Mouse (Mus musculus) embryonic facial prominence, embryonic 10.5 days (tissue): ENCODE measurements around the gene Jakmip3. TPM values are rescaled to one million over a fixed set of nuclear protein-coding genes. Genes with fewer than 3 reads are reported as not detected.

ENCODE experiments used
- DNase-seq: peaks from one replicate; pipeline ENCODE4 v3.0.0-alpha.2; 2017; ENCODE audit warnings: low spot score
- H3K27ac ChIP-seq: fragments of 300-500 bp; sonication (generic); replicated peaks from 2 replicates; pipeline ENCODE4 v1.5.1; 2016; ENCODE audit warnings: mild to moderate bottlenecking
- H3K27me3 ChIP-seq: fragments of 300-500 bp; sonication (generic); replicated peaks from 2 replicates; pipeline ENCODE4 v1.6.1; 2016; ENCODE audit warnings: low read depth, mild to moderate bottlenecking; ENCODE audit not compliant: poor library complexity, severe bottlenecking
- H3K36me3 ChIP-seq: fragments of 300-500 bp; sonication (generic); replicated peaks from 2 replicates; pipeline ENCODE4 v1.6.1; 2016; ENCODE audit warnings: mild to moderate bottlenecking, moderate library complexity
- H3K4me1 ChIP-seq: fragments of 300-500 bp; sonication (generic); 2 replicates; pipeline ENCODE4 v1.6.1; 2016
- H3K4me3 ChIP-seq: fragments of 300-500 bp; sonication (generic); 2 replicates; pipeline ENCODE4 v1.5.1; 2016; ENCODE audit warnings: mild to moderate bottlenecking, moderate library complexity
- H3K9me3 ChIP-seq: fragments of 300-500 bp; sonication (generic); 2 replicates; pipeline ENCODE4 v1.6.1; 2016; ENCODE audit warnings: mild to moderate bottlenecking
- WGBS: fragments of 180-500 bp; shearing (Covaris S2); methylation state at CpG from one replicate; pipeline ENCODE4 v1.1.7; 2016; 5-methylcytosine and 5-hydroxymethylcytosine counted together
- polyA plus RNA-seq: library from polyadenylated mRNA; unstranded; fragments of >200 nt; fragmentation: Nextera tagmentation; extraction: Ambion mirVana; gene quantifications from 2 replicates; pipeline ENCODE4 v1.2.1, GENCODE M21; 2016

Gene Jakmip3
- polyA plus RNA-seq, 1 experiment from 2014 or later: 0.51 TPM

GRCm38 (mm10) chr7:139012767-139013369, 72.3 kb downstream of the Jakmip3 start:
- Histone ChIP-seq H3K4me1 (peaks cover 19% of the 10 kb centered on the region), H3K27me3 (peaks cover 4% of the 10 kb centered on the region; the same call in 1 of the 2 replicates), H3K4me3 (no peak overlapping the region), H3K36me3 (no peaks in the 10 kb centered on the region), H3K27ac (no peak overlapping the region), H3K9me3 (no peaks in the 10 kb centered on the region)
- 81% methylated on average over 6 of the region's 6 CpGs for WGBS
- DNase-seq: no peak

- WGBS: 85% methylated on average over 6 of the region's 6 CpGs
- H3K27ac ChIP-seq: no peak overlapping the region
Observed at GRCm38 (mm10) chr7:139015143-139015542, 74.6 kb downstream of the Jakmip3 start.

GRCm38 (mm10) chr7:139016288-139016687, 75.8 kb downstream of the Jakmip3 start:
- DNase-seq: no peak
- H3K27ac ChIP-seq: no peak overlapping the region
- peaks cover 14% of the 10 kb centered on the region; the same call in 1 of the 2 replicates for H3K27me3 ChIP-seq
- H3K4me3 ChIP-seq: no peak overlapping the region
- H3K36me3 ChIP-seq: no peaks in the 10 kb centered on the region
- peaks cover 29% of the 10 kb centered on the region for H3K4me1 ChIP-seq
- no peaks in the 10 kb centered on the region for H3K9me3 ChIP-seq
- WGBS: 57% methylated on average over 11 of the region's 11 CpGs

More at GRCm38 (mm10) chr7:139015143-139015542, 74.6 kb downstream of the Jakmip3 start:
- peaks cover 11% of the 10 kb centered on the region; the same call in 1 of the 2 replicates for H3K27me3 ChIP-seq
- no peaks in the 10 kb centered on the region for H3K36me3 ChIP-seq
- H3K9me3 ChIP-seq: no peaks in the 10 kb centered on the region
- H3K4me3 ChIP-seq: no peak overlapping the region
- H3K4me1 ChIP-seq: peaks cover 19% of the 10 kb centered on the region
- DNase-seq: no peak

GRCm38 (mm10) chr7:139017249-139017903, 76.8 kb downstream of the Jakmip3 start:
- Histone ChIP-seq H3K27ac (no peak overlapping the region), H3K4me3 (no peak overlapping the region), H3K36me3 (no peaks in the 10 kb centered on the region), H3K9me3 (no peaks in the 10 kb centered on the region), H3K4me1 (peaks cover 29% of the 10 kb centered on the region), H3K27me3 (peaks cover 14% of the 10 kb centered on the region; the same call in 1 of the 2 replicates)
- 76% methylated on average over 15 of the region's 15 CpGs for WGBS
- DNase-seq: no peak

- Histone ChIP-seq H3K27me3 (peaks cover 17% of the 10 kb centered on the region; the same call in 1 of the 2 replicates), H3K4me1 (peaks cover 25% of the 10 kb centered on the region), H3K4me3 (peak overlapping the region; percentile 45), H3K36me3 (no peaks in the 10 kb centered on the region), H3K9me3 (no peaks in the 10 kb centered on the region), H3K27ac (no peak overlapping the region)
- peak; percentile 22 for DNase-seq
- 5% methylated on average over 20 of the region's 20 CpGs for WGBS
Observed at GRCm38 (mm10) chr7:139020884-139021283, 80.4 kb downstream of the Jakmip3 start.

- Histone ChIP-seq H3K4me3 (peak overlapping the region; percentile 45; the same call in 1 of the 2 replicates), H3K4me1 (peaks cover 21% of the 10 kb centered on the region), H3K9me3 (no peaks in the 10 kb centered on the region), H3K27ac (no peak overlapping the region), H3K36me3 (no peaks in the 10 kb centered on the region), H3K27me3 (peaks cover 19% of the 10 kb centered on the region; the same call in 1 of the 2 replicates)
- WGBS: 62% methylated on average over 1 of the region's 1 CpGs
- no peak for DNase-seq
Observed at GRCm38 (mm10) chr7:139021326-139021725, 80.8 kb downstream of the Jakmip3 start.

GRCm38 (mm10) chr7:139027136-139027535, 86.6 kb downstream of the Jakmip3 start:
- 74% methylated on average over 5 of the region's 5 CpGs for WGBS
- no peak for DNase-seq
- no peaks in the 10 kb centered on the region for H3K36me3 ChIP-seq
- H3K9me3 ChIP-seq: no peaks in the 10 kb centered on the region
- no peaks in the 10 kb centered on the region for H3K4me1 ChIP-seq
- no peak overlapping the region for H3K4me3 ChIP-seq
- no peak overlapping the region for H3K27ac ChIP-seq
- peaks cover 14% of the 10 kb centered on the region; the same call in 1 of the 2 replicates for H3K27me3 ChIP-seq

GRCm38 (mm10) chr7:139031215-139031614, 90.7 kb downstream of the Jakmip3 start:
- Histone ChIP-seq H3K36me3 (no peaks in the 10 kb centered on the region), H3K4me1 (no peaks in the 10 kb centered on the region), H3K27me3 (peaks cover 10% of the 10 kb centered on the region; the same call in 1 of the 2 replicates), H3K9me3 (no peaks in the 10 kb centered on the region), H3K27ac (no peak overlapping the region), H3K4me3 (no peak overlapping the region)
- 89% methylated on average over 4 of the region's 4 CpGs for WGBS
- DNase-seq: no peak

GRCm38 (mm10) chr7:139063406-139063805, 122.9 kb downstream of the Jakmip3 start:
- H3K27ac ChIP-seq: no peak overlapping the region
- H3K4me1 ChIP-seq: no peaks in the 10 kb centered on the region
- no peaks in the 10 kb centered on the region for H3K9me3 ChIP-seq
- H3K4me3 ChIP-seq: no peak overlapping the region
- no peaks in the 10 kb centered on the region for H3K36me3 ChIP-seq
- H3K27me3 ChIP-seq: peaks cover 14% of the 10 kb centered on the region
- WGBS: 54% methylated on average over 4 of the region's 4 CpGs
- DNase-seq: no peak

GRCm38 (mm10) chr7:139068182-139068623, 127.7 kb downstream of the Jakmip3 start:
- Histone ChIP-seq H3K27me3 (peaks cover 14% of the 10 kb centered on the region), H3K27ac (no peak overlapping the region)

GRCm38 (mm10) chr7:139074189-139074588, 133.7 kb downstream of the Jakmip3 start:
- Histone ChIP-seq H3K9me3 (no peaks in the 10 kb centered on the region), H3K4me3 (no peak overlapping the region), H3K27ac (no peak overlapping the region), H3K27me3 (no peaks in the 10 kb centered on the region; the same call in none of the 2 replicates), H3K36me3 (no peaks in the 10 kb centered on the region), H3K4me1 (peaks cover 42% of the 10 kb centered on the region)
- WGBS: 57% methylated on average over 6 of the region's 6 CpGs
- DNase-seq: no peak

More at GRCm38 (mm10) chr7:139068182-139068623, 127.7 kb downstream of the Jakmip3 start:
- no peak overlapping the region for H3K4me3 ChIP-seq
- H3K9me3 ChIP-seq: no peaks in the 10 kb centered on the region
- no peaks in the 10 kb centered on the region for H3K4me1 ChIP-seq
- no peaks in the 10 kb centered on the region for H3K36me3 ChIP-seq
- WGBS: 0% methylated on average over 2 of the region's 2 CpGs
- peak; percentile 80 for DNase-seq

- peak overlapping the region; percentile 63 for H3K27ac ChIP-seq
- H3K4me1 ChIP-seq: peaks cover 46% of the 10 kb centered on the region
- no peak overlapping the region for H3K4me3 ChIP-seq
- 36% methylated on average over 14 of the region's 14 CpGs for WGBS
- H3K9me3 ChIP-seq: no peaks in the 10 kb centered on the region
- H3K36me3 ChIP-seq: no peaks in the 10 kb centered on the region
- H3K27me3 ChIP-seq: no peaks in the 10 kb centered on the region; the same call in none of the 2 replicates
- peak; percentile 28 for DNase-seq
Observed at GRCm38 (mm10) chr7:139075054-139075794, 134.7 kb downstream of the Jakmip3 start.
